Mouse (Mus musculus) stomach, adult 2 months (tissue): ENCODE data around the gene Mettl3. TPM values are rescaled to one million over a fixed set of nuclear protein-coding genes. Genes with fewer than 3 reads are reported as not detected.

ENCODE experiments used
- polyA plus RNA-seq: library from polyadenylated mRNA; depleted of rRNA; stranded (reverse); fragments of >200 nt; gene quantifications from 2 replicates; pipeline ENCODE4 v1.2.3, GENCODE M21; 2012; rRNA removed

The Mettl3 gene
- 5.2 and 7.9 TPM in 2 replicates for polyA plus RNA-seq

GRCm38 (mm10) chr14:52304644-52305271, at the start of gene Mettl3:
Gene Mettl3 (minus strand): TSS chr14:52305128.

GRCm38 (mm10) chr14:52327910-52328812, 23.2 kb upstream of the Mettl3 start, which contains the start of gene Sall2:
Gene Sall2 (minus strand): TSS chr14:52328762.

GRCm38 (mm10) chr14:52278932-52279746, 25.8 kb downstream of the Mettl3 start, which contains the start of the genes Tox4 and Rab2b:
Gene Tox4 (plus strand): TSS chr14:52279146.
Gene Rab2b (minus strand): TSS chr14:52279545.

GRCm38 (mm10) chr14:52257484-52258213, 47.3 kb downstream of the Mettl3 start, which contains the start of gene Chd8:
Gene Chd8 (minus strand): TSS chr14:52257780.

Other genes with a start within 250 kb of the Mettl3 start
- 10.7 and 21.2 TPM in 2 replicates for gene Hnrnpc, start 201.1 kb downstream of the Mettl3 start, polyA plus RNA-seq
- gene Rpgrip1, start 194.4 kb downstream of the Mettl3 start, polyA plus RNA-seq = 0.41 and 1.6 TPM in 2 replicates
- 2.0 and 3.1 TPM in 2 replicates for gene Supt16, start 107.7 kb downstream of the Mettl3 start, polyA plus RNA-seq
- gene Chd8, start 47.3 kb downstream of the Mettl3 start, polyA plus RNA-seq = 10.5 and 13.2 TPM in 2 replicates
- gene Tox4, start 26.0 kb downstream of the Mettl3 start, polyA plus RNA-seq = 12.2 and 13.6 TPM in 2 replicates
- 1.1 and 1.8 TPM in 2 replicates for gene Rab2b, start 25.6 kb downstream of the Mettl3 start, polyA plus RNA-seq
- 0.73 and 0.97 TPM in 2 replicates for gene Sall2, start 23.6 kb upstream of the Mettl3 start, polyA plus RNA-seq
- not detected in 2 replicates for gene Olfr1513, start 51.3 kb upstream of the Mettl3 start, polyA plus RNA-seq
- gene Olfr1512, start 74.0 kb upstream of the Mettl3 start, polyA plus RNA-seq = not detected in 2 replicates
- gene Olfr1511, start 92.3 kb upstream of the Mettl3 start, polyA plus RNA-seq = not detected in 2 replicates
- not detected in 2 replicates for gene Olfr1510, start 109.2 kb upstream of the Mettl3 start, polyA plus RNA-seq
- not detected in 2 replicates for gene Olfr1509, start 137.9 kb upstream of the Mettl3 start, polyA plus RNA-seq
- gene Olfr1508, start 162.4 kb upstream of the Mettl3 start, polyA plus RNA-seq = not detected in 2 replicates
- not detected in 2 replicates for gene Olfr1507, start 190.6 kb upstream of the Mettl3 start, polyA plus RNA-seq